Mouse (Mus musculus): ENCODE measurements around the gene Gm20388.

GRCm38 (mm10) chr8:123243053-123243452 is 3332.4 kb downstream of the Gm20388 start:
- TF ChIP-seq CTCF (IDR thresholded peaks at IDR 0.05; ENCODE audit: borderline replicate concordance, extremely low read depth, insufficient read depth, insufficient read length), result no peak
- TF ChIP-seq POLR2A (IDR thresholded peaks at IDR 0.05; ENCODE audit: borderline replicate concordance, extremely low read depth, insufficient read depth, insufficient read length, poor library complexity, severe bottlenecking), result no peak

Measured in brain, embryonic 14.5 days (tissue).